8 mouse cellular contexts compared by ENCODE assay signal in genomic region chr17:6782611-6783005, GRCm38 (mm10). TPM values are rescaled to one million over a fixed set of nuclear protein-coding genes. Genes with fewer than 3 reads are reported as not detected.
DNase-seq lines count a peak whose midpoint lies in the region; ATAC-seq and TF ChIP-seq lines count a peak whose summit lies in the region.

TSS of gene Ezr (minus strand) at chr17:6782784.

- ATAC-seq in forebrain, embryonic 11.5 days (replicated peaks; ENCODE audit: low FRiP score), result peak; percentile 77
- peak; percentile 87 for ATAC-seq in heart, embryonic 15.5 days (replicated peaks; ENCODE audit: insufficient number of reproducible peaks, insufficient read depth, low FRiP score, low read depth)
- ATAC-seq in liver, embryonic 16.5 days (ENCODE audit: low read depth), result peak; percentile 91
- ATAC-seq in neural tube, embryonic 14.5 days (ENCODE audit: low read depth), result peak; percentile 75

- no peaks in the 10 kb centered on the region for H3K36me3 ChIP-seq in ES-Bruce4 (ENCODE audit: control insufficient read depth, insufficient read depth, low read length, poor library complexity, severe bottlenecking)
- H3K36me3 ChIP-seq in forebrain, embryonic 11.5 days (ENCODE audit: control insufficient read depth, insufficient read depth, low read length), result no peaks in the 10 kb centered on the region
- no peaks in the 10 kb centered on the region for H3K36me3 ChIP-seq in heart, embryonic 15.5 days
- H3K36me3 ChIP-seq in liver, embryonic 16.5 days (ENCODE audit: control insufficient read depth, insufficient read depth), result no peaks in the 10 kb centered on the region
- H3K36me3 ChIP-seq in neural tube, embryonic 14.5 days (ENCODE audit: control insufficient read depth, insufficient read depth, low read length), result no peaks in the 10 kb centered on the region

- 0% methylated on average over 52 of the region's 52 CpGs for WGBS in forebrain, embryonic 11.5 days
- under 1% methylated on average over 52 of the region's 52 CpGs for WGBS in heart, embryonic 15.5 days
- WGBS in liver, embryonic 16.5 days (ENCODE audit: insufficient replicate concordance), result under 1% methylated on average over 52 of the region's 52 CpGs
- under 1% methylated on average over 49 of the region's 52 CpGs for WGBS in neural tube, embryonic 14.5 days

- no peak for TF ChIP-seq CTCF in ES-Bruce4 (IDR thresholded peaks at IDR 0.05; ENCODE audit: low read depth, low read length)

- peak; percentile 79 for TF ChIP-seq POLR2A in ES-Bruce4 (IDR thresholded peaks at IDR 0.05; ENCODE audit: insufficient read depth, low read length)

- H3K9ac ChIP-seq in ES-Bruce4 (ENCODE audit: low read depth, poor library complexity, severe bottlenecking), result peak within 1 kb of the TSS; percentile 95
- peak within 1 kb of the TSS; percentile 88 for H3K9ac ChIP-seq in forebrain, embryonic 11.5 days (ENCODE audit: low read length)
- H3K9ac ChIP-seq in heart, embryonic 15.5 days, result peak within 1 kb of the TSS; percentile 87
- H3K9ac ChIP-seq in liver, embryonic 16.5 days (ENCODE audit: low read depth, low read length), result peak within 1 kb of the TSS; percentile 90
- peak within 1 kb of the TSS; percentile 48 for H3K9ac ChIP-seq in neural tube, embryonic 14.5 days (replicated peaks; ENCODE audit: low read depth, low read length)

- H3K9me3 ChIP-seq in ES-Bruce4 (replicated peaks; ENCODE audit: control insufficient read depth, insufficient read depth, low read length, poor library complexity, severe bottlenecking), result no peaks in the 10 kb centered on the region
- no peaks in the 10 kb centered on the region for H3K9me3 ChIP-seq in forebrain, embryonic 11.5 days (ENCODE audit: control insufficient read depth, low read length)
- no peaks in the 10 kb centered on the region for H3K9me3 ChIP-seq in heart, embryonic 15.5 days (replicated peaks)
- no peaks in the 10 kb centered on the region for H3K9me3 ChIP-seq in liver, embryonic 16.5 days (replicated peaks; ENCODE audit: control insufficient read depth, low read length)
- H3K9me3 ChIP-seq in neural tube, embryonic 14.5 days (ENCODE audit: control insufficient read depth, low read length), result no peaks in the 10 kb centered on the region

- H3K4me1 ChIP-seq in ES-Bruce4 (ENCODE audit: control insufficient read depth, insufficient read depth, low read length), result peaks cover 2% of the 10 kb centered on the region
- peaks cover 15% of the 10 kb centered on the region for H3K4me1 ChIP-seq in forebrain, embryonic 11.5 days (replicated peaks; ENCODE audit: control insufficient read depth, insufficient read depth, low read length)
- peaks cover 39% of the 10 kb centered on the region for H3K4me1 ChIP-seq in heart, embryonic 15.5 days (replicated peaks)
- H3K4me1 ChIP-seq in liver, embryonic 16.5 days (ENCODE audit: control insufficient read depth, low read depth, low read length), result peaks cover 38% of the 10 kb centered on the region
- H3K4me1 ChIP-seq in neural tube, embryonic 14.5 days (ENCODE audit: control insufficient read depth, insufficient read depth, low read length), result peaks cover 10% of the 10 kb centered on the region; the same call in 1 of the 2 replicates

- peak within 1 kb of the TSS; percentile 98 for H3K4me3 ChIP-seq in ES-Bruce4 (ENCODE audit: low read depth, low read length)
- peak within 1 kb of the TSS; percentile 64 for H3K4me3 ChIP-seq in forebrain, embryonic 11.5 days (ENCODE audit: low read depth, low read length)
- H3K4me3 ChIP-seq in heart, embryonic 15.5 days, result peak within 1 kb of the TSS; percentile 77
- peak within 1 kb of the TSS; percentile 89 for H3K4me3 ChIP-seq in liver, embryonic 16.5 days (ENCODE audit: low read depth, low read length)
- H3K4me3 ChIP-seq in neural tube, embryonic 14.5 days (ENCODE audit: low read depth, low read length), result peak within 1 kb of the TSS; percentile 53

- 0 out of 2 replicates have a peak, but pooled peaks have one; percentile 8 for TF ChIP-seq EP300 in ES-Bruce4 (IDR thresholded peaks at IDR 0.05; ENCODE audit: insufficient read depth, low read depth, low read length)

- H3K27ac ChIP-seq in ES-Bruce4 (ENCODE audit: insufficient read depth, low read length), result peak within 1 kb of the TSS; percentile 90
- peak within 1 kb of the TSS; percentile 48 for H3K27ac ChIP-seq in forebrain, embryonic 11.5 days (ENCODE audit: low read depth, low read length)
- H3K27ac ChIP-seq in heart, embryonic 15.5 days, result peak within 1 kb of the TSS; percentile 94
- peak within 1 kb of the TSS; percentile 89 for H3K27ac ChIP-seq in liver, embryonic 16.5 days (ENCODE audit: low read length)
- peak within 1 kb of the TSS; percentile 30; the same call in 1 of the 2 replicates for H3K27ac ChIP-seq in neural tube, embryonic 14.5 days (ENCODE audit: low read depth, low read length)

- H3K4me2 ChIP-seq in forebrain, embryonic 11.5 days (ENCODE audit: low read depth, low read length, severe bottlenecking), result peak within 1 kb of the TSS; percentile 78
- peak within 1 kb of the TSS; percentile 94 for H3K4me2 ChIP-seq in heart, embryonic 15.5 days
- peak within 1 kb of the TSS; percentile 99 for H3K4me2 ChIP-seq in liver, embryonic 16.5 days (ENCODE audit: low read depth, low read length)
- peak within 1 kb of the TSS; percentile 89 for H3K4me2 ChIP-seq in neural tube, embryonic 14.5 days (ENCODE audit: low read depth, low read length)

- peak; percentile 83 for DNase-seq in c-Kit-positive CD71-positive TER-119-negative erythroid progenitor cells, embryonic 14.5 days (ENCODE audit: low read depth)
- DNase-seq in forebrain, embryonic 11.5 days (ENCODE audit: low spot score), result peak; percentile 92
- peak; percentile 93 to 95 for DNase-seq in kidney, postnatal 25 days
- peak; percentile 91 for DNase-seq in testis, postnatal 10 days (ENCODE audit: low spot score)

- H3K27me3 ChIP-seq in ES-Bruce4 (ENCODE audit: control insufficient read depth, insufficient read depth, low read length, poor library complexity, severe bottlenecking), result no peaks in the 10 kb centered on the region
- H3K27me3 ChIP-seq in forebrain, embryonic 11.5 days (ENCODE audit: control insufficient read depth, insufficient read depth, low read length), result peaks cover 2% of the 10 kb centered on the region; the same call in 1 of the 2 replicates
- no peaks in the 10 kb centered on the region for H3K27me3 ChIP-seq in heart, embryonic 15.5 days
- no peaks in the 10 kb centered on the region for H3K27me3 ChIP-seq in liver, embryonic 16.5 days (ENCODE audit: control insufficient read depth, insufficient read depth, low read depth, low read length)
- H3K27me3 ChIP-seq in neural tube, embryonic 14.5 days (ENCODE audit: control insufficient read depth, insufficient read depth, low read length), result peaks cover 2% of the 10 kb centered on the region; the same call in 1 of the 2 replicates

RNA-seq across cellular contexts. Expression of gene Ezr, which starts in this region (rescaled TPM):
- polyA plus RNA-seq in ES-Bruce4 (2011; ENCODE audit: insufficient read depth, insufficient read length, low read depth, missing spikeins), result 163 and 168 TPM in 2 replicates
- 122 and 135 TPM in 2 replicates for polyA plus RNA-seq in forebrain, embryonic 11.5 days (2014; fragmentation: Nextera tagmentation; extraction: Ambion mirVana)
- 109 and 136 TPM in 2 replicates for polyA plus RNA-seq in heart, embryonic 15.5 days (2015; fragmentation: Nextera tagmentation; extraction: Ambion mirVana)
- polyA plus RNA-seq in liver, embryonic 16.5 days (2015; fragmentation: Nextera tagmentation; extraction: Ambion mirVana), result 43.3 and 44.1 TPM in 2 replicates
- 50.5 and 62.8 TPM in 2 replicates for polyA plus RNA-seq in neural tube, embryonic 14.5 days (2014; fragmentation: Nextera tagmentation; extraction: Ambion mirVana)

Comparison
In these comparisons a context has a peak if more than half of its experiments do, and no peak if none do; other contexts are left out.
1. Peak in every context shown above with its lines: DNase-seq, ATAC-seq, H3K4me3 ChIP-seq and H3K27ac ChIP-seq.
2. H3K27ac ChIP-seq: peak in every context shown above with its lines; median percentile 94 in heart, embryonic 15.5 days; 90 in ES-Bruce4; 89 in liver, embryonic 16.5 days; 48 in forebrain, embryonic 11.5 days; 30 in neural tube, embryonic 14.5 days.